Mouse (Mus musculus) E14TG2a.4 (cell line): ENCODE results near the gene Cerk.

Experiments
- H3K27me3 ChIP-seq: 2 replicates; pipeline ENCODE4 v1.6.1; 2014; ENCODE audit warnings: low read length, control low read depth; ENCODE audit not compliant: insufficient read depth
- H3K36me3 ChIP-seq: 2 replicates; pipeline ENCODE4 v1.6.1; 2014; ENCODE audit warnings: low read length, control low read depth; ENCODE audit not compliant: insufficient read depth
- H3K4me1 ChIP-seq: replicated peaks from 2 replicates; pipeline ENCODE4 v1.6.1; 2014; ENCODE audit warnings: low read depth, low read length, control low read depth
- H3K4me3 ChIP-seq: replicated peaks from 2 replicates; pipeline ENCODE4 v1.5.1; 2014; ENCODE audit warnings: mild to moderate bottlenecking, low read length
- H3K9me3 ChIP-seq: 2 replicates; pipeline ENCODE4 v1.6.1; 2014; ENCODE audit warnings: low read length, control low read depth
- CTCF ChIP-seq: conservative IDR thresholded peaks from 2 replicates; pipeline ENCODE4 v1.5.1; 2014; ENCODE audit warnings: low read length
- NANOG ChIP-seq: IDR thresholded peaks from 2 replicates; pipeline ENCODE4 v1.6.1; 2014; ENCODE audit warnings: borderline replicate concordance, low read length, mixed read lengths
- POU5F1 ChIP-seq: IDR thresholded peaks from 2 replicates; pipeline ENCODE4 v1.6.1; 2014; ENCODE audit warnings: low read length, borderline replicate concordance

Gene Cerk

DNA sequence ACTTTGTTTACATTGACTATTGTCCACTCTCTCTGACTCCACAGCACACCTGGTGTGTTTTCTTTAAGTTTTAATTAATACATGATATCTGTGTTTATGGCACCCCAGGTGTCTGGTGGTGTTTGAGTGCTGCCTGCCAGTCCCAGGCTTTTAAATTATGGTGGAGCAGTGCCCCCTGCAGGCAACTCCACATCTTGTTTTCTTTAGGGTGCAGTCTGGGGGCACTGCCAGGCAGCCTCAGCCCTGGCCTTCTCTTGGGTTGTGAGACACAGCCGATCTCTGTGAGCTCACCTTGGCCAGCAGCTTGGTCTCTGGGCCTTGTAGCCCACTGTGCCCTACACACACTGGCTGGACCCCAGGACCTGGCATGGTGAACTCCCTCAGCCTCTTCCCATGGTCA, 61.6 kb downstream of the Cerk start:
- peaks cover 12% of the 10 kb centered on the region for H3K4me1 ChIP-seq
- no peak overlapping the region for H3K4me3 ChIP-seq
- peaks cover 3% of the 10 kb centered on the region; the same call in 1 of the 2 replicates for H3K27me3 ChIP-seq
- peaks cover 22% of the 10 kb centered on the region; the same call in 1 of the 2 replicates for H3K36me3 ChIP-seq
- TF ChIP-seq NANOG, result no peak
- peak; percentile 30; the same call in 1 of the 2 replicates for TF ChIP-seq CTCF
- no peak for TF ChIP-seq POU5F1
- H3K9me3 ChIP-seq, result no peaks in the 10 kb centered on the region

- peaks cover 3% of the 10 kb centered on the region; the same call in 1 of the 2 replicates for H3K27me3 ChIP-seq
- no peak overlapping the region for H3K4me3 ChIP-seq
- H3K4me1 ChIP-seq, result peaks cover 13% of the 10 kb centered on the region
- H3K36me3 ChIP-seq, result peaks cover 13% of the 10 kb centered on the region; the same call in 1 of the 2 replicates
- H3K9me3 ChIP-seq, result no peaks in the 10 kb centered on the region
- TF ChIP-seq NANOG, result no peak
- TF ChIP-seq CTCF, result no peak
- TF ChIP-seq POU5F1, result no peak
Observed at GRCm38 (mm10) chr15:86123409-86123808, 62.5 kb downstream of the Cerk start.

GRCm38 (mm10) chr15:86122261-86122949, 63.5 kb downstream of the Cerk start:
- peaks cover 10% of the 10 kb centered on the region for H3K27me3 ChIP-seq

DNA sequence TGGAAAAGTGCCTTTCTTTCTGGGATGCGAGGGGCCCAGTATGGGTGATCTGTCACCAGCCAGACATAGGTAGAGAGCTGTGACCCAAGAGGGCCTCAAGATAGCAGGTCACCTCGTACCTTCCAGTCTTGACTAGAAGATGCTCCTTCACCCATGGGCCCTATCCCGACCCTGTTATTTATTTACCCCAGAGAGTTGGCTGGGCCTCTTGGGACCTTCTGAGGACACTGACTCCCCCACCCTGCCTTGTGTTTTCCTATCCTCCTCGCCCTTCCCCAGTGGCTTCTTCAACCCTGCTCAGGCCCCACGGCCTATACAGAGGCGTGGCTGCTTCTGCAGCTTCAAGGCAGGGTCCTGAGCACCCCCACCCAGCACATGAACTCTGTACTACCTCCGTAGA, 66.8 kb downstream of the Cerk start:
- Histone ChIP-seq H3K36me3 (peaks cover 6% of the 10 kb centered on the region; the same call in 1 of the 2 replicates), H3K4me3 (no peak overlapping the region), H3K9me3 (no peaks in the 10 kb centered on the region), H3K4me1 (peaks cover 36% of the 10 kb centered on the region), H3K27me3 (peaks cover 13% of the 10 kb centered on the region)
- no peak for TF ChIP-seq CTCF
- no peak for TF ChIP-seq NANOG
- TF ChIP-seq POU5F1, result no peak

More at GRCm38 (mm10) chr15:86122261-86122949, 63.5 kb downstream of the Cerk start:
- peaks cover 6% of the 10 kb centered on the region; the same call in 1 of the 2 replicates for H3K36me3 ChIP-seq
- H3K4me3 ChIP-seq, result no peak overlapping the region
- no peak for TF ChIP-seq CTCF
- TF ChIP-seq POU5F1, result no peak
- TF ChIP-seq NANOG, result no peak
- H3K4me1 ChIP-seq, result peaks cover 21% of the 10 kb centered on the region
- H3K9me3 ChIP-seq, result no peaks in the 10 kb centered on the region

DNA sequence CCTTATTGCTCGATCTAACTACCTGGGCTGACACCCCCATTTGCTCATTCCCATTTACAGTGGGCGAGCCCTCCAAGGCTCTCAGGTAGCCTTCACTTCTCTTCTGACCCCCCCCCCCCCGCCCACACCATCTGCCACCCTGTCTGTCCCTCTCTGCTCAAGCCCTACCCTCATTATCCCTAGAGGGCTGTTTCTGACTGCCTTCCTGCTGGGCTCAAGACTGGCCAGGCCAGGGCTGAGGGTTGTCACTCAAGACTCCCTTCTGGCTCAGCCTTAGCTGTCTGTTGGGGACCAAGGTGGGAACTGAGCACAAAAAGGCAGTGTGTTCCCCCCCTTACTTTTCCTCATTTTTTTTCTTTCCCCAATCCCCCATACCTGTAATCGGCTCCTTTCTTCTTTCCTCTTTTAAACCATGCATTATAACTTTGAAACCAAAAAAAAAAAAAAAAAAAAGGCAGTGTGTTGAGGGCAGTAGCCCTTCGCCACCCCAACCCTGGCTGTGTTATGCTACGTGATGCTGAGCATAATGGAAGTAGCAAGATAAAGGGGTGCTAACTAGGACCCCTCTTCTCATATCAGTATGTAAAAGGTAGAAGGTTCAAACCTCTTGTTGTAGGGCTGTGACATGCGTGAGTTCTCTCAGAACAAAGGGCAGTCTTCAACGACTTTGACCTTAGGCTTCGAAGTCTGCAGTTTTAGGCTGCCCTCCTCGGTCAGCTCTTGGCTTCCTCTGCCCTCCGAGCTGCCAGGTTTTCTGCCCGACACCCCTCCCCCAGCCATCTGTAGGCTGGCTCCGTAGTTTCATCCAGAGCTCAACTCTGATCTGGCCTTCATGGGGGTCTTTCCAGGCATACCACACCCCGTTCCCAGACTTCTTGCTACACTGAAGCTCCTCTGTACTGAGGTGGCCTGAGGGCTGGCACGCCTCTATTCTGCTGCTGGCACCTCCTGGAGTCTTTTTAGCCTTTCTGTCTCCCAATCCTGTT, 68.5 kb downstream of the Cerk start:
- peaks cover 54% of the 10 kb centered on the region for H3K4me1 ChIP-seq
- peaks cover 2% of the 10 kb centered on the region; the same call in 1 of the 2 replicates for H3K36me3 ChIP-seq
- no peak overlapping the region for H3K4me3 ChIP-seq
- H3K27me3 ChIP-seq, result peaks cover 17% of the 10 kb centered on the region
- H3K9me3 ChIP-seq, result no peaks in the 10 kb centered on the region
- TF ChIP-seq NANOG (no peak), POU5F1 (no peak), CTCF (no peak)

DNA sequence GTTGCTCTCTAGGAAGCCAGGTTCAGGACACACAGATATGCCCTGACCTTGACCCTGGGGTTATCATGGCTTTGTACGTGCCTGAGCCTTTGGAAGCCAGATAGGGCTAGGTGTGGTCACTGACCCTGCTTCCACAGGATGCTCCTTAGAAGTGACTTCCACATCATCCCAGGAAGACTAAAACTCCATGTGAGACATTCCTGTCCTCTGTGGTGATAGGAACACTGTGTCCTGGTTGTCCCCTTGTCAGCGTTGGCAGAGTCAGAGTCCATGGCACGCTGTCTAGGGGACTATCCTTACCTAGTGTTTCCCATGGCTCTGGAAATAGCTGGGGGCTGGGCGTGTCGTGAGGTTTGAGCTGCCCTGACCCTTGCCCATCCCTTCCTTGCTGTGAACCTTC, 69.5 kb downstream of the Cerk start:
- TF ChIP-seq POU5F1, result no peak
- no peak for TF ChIP-seq CTCF
- no peak for TF ChIP-seq NANOG
- H3K27me3 ChIP-seq, result peaks cover 19% of the 10 kb centered on the region
- no peaks in the 10 kb centered on the region for H3K9me3 ChIP-seq
- H3K4me3 ChIP-seq, result no peak overlapping the region
- peaks cover 58% of the 10 kb centered on the region for H3K4me1 ChIP-seq
- no peaks in the 10 kb centered on the region for H3K36me3 ChIP-seq

DNA sequence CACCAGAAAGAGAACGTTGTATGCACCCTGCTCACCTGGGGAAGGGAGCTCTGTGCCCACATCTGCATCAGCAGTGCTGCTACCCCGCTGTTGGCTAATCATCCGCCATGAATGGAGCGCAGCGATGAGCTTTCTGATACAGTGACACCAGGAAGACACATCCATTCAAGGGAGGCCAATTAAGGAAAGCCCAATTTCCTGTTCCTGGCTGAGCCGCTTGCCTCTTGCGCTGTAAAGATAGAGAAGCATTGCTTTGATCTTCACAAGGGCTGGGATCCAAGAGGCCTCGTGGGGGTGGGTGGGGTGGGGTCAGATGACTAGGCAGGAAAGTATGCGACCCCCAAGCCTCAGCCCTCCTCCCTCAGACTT, 72.6 kb downstream of the Cerk start:
- peak overlapping the region; percentile 39 for H3K4me3 ChIP-seq
- TF ChIP-seq NANOG (peak; percentile 64; the same call in 1 of the 2 replicates), POU5F1 (no peak), CTCF (no peak)

More for the DNA sequence above, 72.6 kb downstream of the Cerk start:
- H3K27me3 ChIP-seq, result peaks cover 33% of the 10 kb centered on the region
- no peaks in the 10 kb centered on the region for H3K9me3 ChIP-seq
- H3K36me3 ChIP-seq, result no peaks in the 10 kb centered on the region
- H3K4me1 ChIP-seq, result peaks cover 61% of the 10 kb centered on the region
